Mouse (Mus musculus) ovary, postnatal 36 days (tissue): ENCODE results near the gene Tcf7l2.

Source experiments
- DNase-seq: peaks from one replicate; pipeline ENCODE4 v3.0.0; 2022; ENCODE audit warnings: low spot score, mixed read lengths

Tcf7l2 gene

GRCm38 (mm10) chr19:55861746-55862145 lies 120.1 kb downstream of the Tcf7l2 start:
- no peak for DNase-seq

GRCm38 (mm10) chr19:55862559-55862958 lies 120.9 kb downstream of the Tcf7l2 start:
- DNase-seq, result no peak

GRCm38 (mm10) chr19:55865049-55865448 lies 123.4 kb downstream of the Tcf7l2 start:
- no peak for DNase-seq

GRCm38 (mm10) chr19:55865774-55866578 lies 124.4 kb downstream of the Tcf7l2 start:
- no peak for DNase-seq

GRCm38 (mm10) chr19:55867255-55867654 lies 125.6 kb downstream of the Tcf7l2 start:
- no peak for DNase-seq

GRCm38 (mm10) chr19:55867905-55868304 lies 126.3 kb downstream of the Tcf7l2 start:
- DNase-seq, result no peak

GRCm38 (mm10) chr19:55868597-55868996 lies 127.0 kb downstream of the Tcf7l2 start:
- DNase-seq, result no peak

GRCm38 (mm10) chr19:55870825-55871224 lies 129.2 kb downstream of the Tcf7l2 start:
- DNase-seq, result no peak

GRCm38 (mm10) chr19:55871496-55871895 lies 129.9 kb downstream of the Tcf7l2 start:
- DNase-seq, result no peak

GRCm38 (mm10) chr19:55873221-55873620 lies 131.6 kb downstream of the Tcf7l2 start:
- DNase-seq, result no peak

GRCm38 (mm10) chr19:55876501-55876900 lies 134.9 kb downstream of the Tcf7l2 start:
- peak; percentile 21 for DNase-seq

GRCm38 (mm10) chr19:55877404-55877915 lies 135.8 kb downstream of the Tcf7l2 start:
- DNase-seq, result peak; percentile 58

GRCm38 (mm10) chr19:55880664-55881359 lies 139.2 kb downstream of the Tcf7l2 start:
- DNase-seq, result peak; percentile 22

- no peak for DNase-seq
Observed at GRCm38 (mm10) chr19:55886536-55886935, 144.9 kb downstream of the Tcf7l2 start.

- no peak for DNase-seq
Observed at GRCm38 (mm10) chr19:55891692-55892183, 150.1 kb downstream of the Tcf7l2 start.

- no peak for DNase-seq
Observed at GRCm38 (mm10) chr19:55893557-55893956, 151.9 kb downstream of the Tcf7l2 start.

GRCm38 (mm10) chr19:55894396-55894795 lies 152.8 kb downstream of the Tcf7l2 start:
- no peak for DNase-seq

- peak; percentile 70 for DNase-seq
Observed at GRCm38 (mm10) chr19:55895317-55895716, 153.7 kb downstream of the Tcf7l2 start.

GRCm38 (mm10) chr19:55895807-55896420 lies 154.3 kb downstream of the Tcf7l2 start:
- no peak for DNase-seq

- DNase-seq, result no peak
Observed at GRCm38 (mm10) chr19:55896629-55897028, 155.0 kb downstream of the Tcf7l2 start.

- no peak for DNase-seq
Observed at GRCm38 (mm10) chr19:55902573-55903385, 161.2 kb downstream of the Tcf7l2 start.

GRCm38 (mm10) chr19:55909039-55909438 lies 167.4 kb downstream of the Tcf7l2 start:
- no peak for DNase-seq
